Mouse (Mus musculus) lung, adult 10 weeks (tissue): ENCODE data around the gene Fam19a1. TPM values are rescaled to one million over a fixed set of nuclear protein-coding genes. Genes with fewer than 3 reads are reported as not detected.

ENCODE experiments used
- polyA plus RNA-seq: library from polyadenylated mRNA; stranded (reverse); fragments of 350-450 nt; fragmentation: Illumina TruSeq; extraction: RNeasy Lipid Tissue Mini Kit (QIAGEN cat#74804); gene quantifications from one replicate; pipeline ENCODE4 v1.2.3, GENCODE M21; 2014; ENCODE audit warnings: low read depth, low replicate concordance; ENCODE audit not compliant: insufficient read depth

Fam19a1 gene
- 1.5 TPM for polyA plus RNA-seq

GRCm38 (mm10) chr6:96112854-96113253 is at the start of gene Fam19a1:
TSS of gene Fam19a1 (plus strand) at chr6:96113154.

DNA sequence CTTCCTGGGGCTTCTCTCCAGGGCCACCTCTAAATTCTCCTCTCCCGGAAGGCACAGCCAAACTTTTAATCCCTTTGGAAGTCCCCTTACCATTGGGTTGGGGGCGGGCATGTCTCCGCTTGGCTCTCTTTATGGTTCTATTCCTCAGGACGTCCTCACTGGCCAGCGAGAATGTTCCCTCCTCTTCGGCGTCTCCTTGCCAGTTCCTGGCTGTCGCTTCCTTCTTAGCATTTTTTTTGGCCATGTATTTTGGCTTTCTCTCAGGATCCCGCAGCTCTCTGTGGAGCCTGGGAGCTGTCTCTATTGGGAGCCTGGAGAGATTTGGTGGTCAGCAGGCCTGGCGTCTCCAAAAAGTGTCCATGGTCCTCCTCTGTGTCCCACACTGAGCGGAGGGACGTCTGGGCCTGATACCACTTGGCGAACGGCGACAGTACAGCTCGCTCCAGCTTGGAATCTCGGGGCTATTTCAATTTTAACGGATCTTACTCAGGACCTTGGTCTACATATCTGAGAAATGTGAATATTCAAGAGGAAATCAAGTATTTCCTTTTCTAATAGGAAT is 52.9 kb downstream of the Fam19a1 start, which contains the start of gene 1700123L14Rik:
Gene 1700123L14Rik, minus strand, starts transcription at position 426 of the 562 bp plus-strand sequence.

Other genes with a start within 250 kb of the Fam19a1 start
- not detected for gene 1700123L14Rik, start 53.1 kb downstream of the Fam19a1 start, polyA plus RNA-seq